In genomic region chr8:46913956-46914355, GRCm38 (mm10) we compare ENCODE assay signal across 24 mouse cellular contexts.
DNase-seq lines count a peak whose midpoint lies in the region; ATAC-seq and TF ChIP-seq lines count a peak whose summit lies in the region.
"Had no signal": no experiment of that assay in that cellular context is flagged by ENCODE, and none has a peak within 500 bp of the region (broad histone marks: within the 10 kb centered on the region; RNA-seq: fewer than 3 reads in every experiment).

No protein-coding gene starts in this region.

- H3K36me3 ChIP-seq in thymus, adult 2 months (ENCODE audit: control insufficient read depth, insufficient read depth, low read length) = no peaks in the 10 kb centered on the region
- H3K36me3 ChIP-seq: forebrain, embryonic 10.5 days; heart, embryonic 13.5 days; hindbrain, embryonic 13.5 days; limb, embryonic 12.5 days; liver, embryonic 12.5 days; midbrain, embryonic 12.5 days had no signal

- no peak overlapping the region for H3K27ac ChIP-seq in thymus, adult 2 months (ENCODE audit: control insufficient read depth, insufficient read depth, low read length)
- H3K27ac ChIP-seq: forebrain, embryonic 10.5 days; heart, embryonic 13.5 days; hindbrain, embryonic 13.5 days; limb, embryonic 12.5 days; liver, embryonic 12.5 days; midbrain, embryonic 12.5 days had no signal

- no peaks in the 10 kb centered on the region; the same call in 1 of the 2 replicates for H3K27me3 ChIP-seq in thymus, adult 2 months (ENCODE audit: control insufficient read depth, insufficient read depth, low read length)
- H3K27me3 ChIP-seq: heart, embryonic 13.5 days; hindbrain, embryonic 13.5 days; limb, embryonic 12.5 days; liver, embryonic 12.5 days had no signal

- DNase-seq in spleen, postnatal 36 days (ENCODE audit: low spot score in 2 of 2) = peak; percentile 45 to 54
- no peak for DNase-seq in spleen, adult 12 weeks (ENCODE audit: low spot score)
- peak; percentile 45 for DNase-seq in thymus, adult 2 months
- DNase-seq in right cerebral cortex, adult 2 months (ENCODE audit: low spot score in 2 of 2) = no peak
- DNase-seq in frontal cortex, adult 2 months (ENCODE audit: extremely low spot score in 1 of 2, low spot score in 1 of 2) = no peak
- no peak for DNase-seq in adrenal gland, adult 18-20 months (ENCODE audit: low spot score in 2 of 2)
- DNase-seq: adrenal gland, postnatal 25 days; cerebellum, adult 11 months; cerebellum, postnatal 36 days; heart, adult 11 months; kidney, postnatal 4 days; layer of hippocampus, adult 9-11 months; lung, adult 2 months; lung, postnatal 36 days; right cerebral cortex, postnatal 25 days had no signal

- TF ChIP-seq POLR2A in thymus, adult 2 months (IDR thresholded peaks at IDR 0.05; ENCODE audit: control insufficient read depth, extremely low read depth, insufficient read depth, low read length, poor library complexity) = no peak

- peak; percentile 42; the same call in 1 of the 2 replicates for ATAC-seq in granulocyte monocyte progenitor cell, adult 5-6 weeks (replicated peaks; ENCODE audit: poor library complexity, severe bottlenecking)
- ATAC-seq in megakaryocyte-erythroid progenitor cell, adult 5-6 weeks (replicated peaks; ENCODE audit: low FRiP score, low TSS enrichment, poor library complexity, severe bottlenecking) = no peak
- ATAC-seq: intestine, embryonic 16.5 days; liver, embryonic 12.5 days had no signal

- no peak overlapping the region for H3K4me3 ChIP-seq in thymus, adult 2 months (ENCODE audit: control insufficient read depth, insufficient read depth, low read length)
- H3K4me3 ChIP-seq: forebrain, embryonic 10.5 days; heart, embryonic 13.5 days; hindbrain, embryonic 13.5 days; limb, embryonic 12.5 days; liver, embryonic 12.5 days; midbrain, embryonic 12.5 days had no signal

- TF ChIP-seq CTCF in thymus, adult 2 months (IDR thresholded peaks at IDR 0.05; ENCODE audit: borderline replicate concordance, control insufficient read depth, extremely low read depth, insufficient read depth, low read length, poor library complexity) = no peak

- peaks cover 7% of the 10 kb centered on the region for H3K4me1 ChIP-seq in thymus, adult 2 months (replicated peaks; ENCODE audit: control insufficient read depth, insufficient read depth, low read length)
- H3K4me1 ChIP-seq: heart, embryonic 13.5 days; hindbrain, embryonic 13.5 days; midbrain, embryonic 12.5 days had no signal

- 4% methylated on average over 5 of the region's 5 CpGs for WGBS in thymus, adult 2 months

Comparison
In these comparisons a context has a peak if more than half of its experiments do, and no peak if none do; other contexts are left out.
1. DNase-seq: peak in spleen, postnatal 36 days (2 of 2) and thymus, adult 2 months (single experiment); none in spleen, adult 12 weeks (single experiment), right cerebral cortex, adult 2 months (0 of 2), frontal cortex, adult 2 months (0 of 2) and adrenal gland, adult 18-20 months (0 of 2).